Mouse (Mus musculus) ES-E14 (cell line): Measurements from ENCODE around the gene Mfap3. TPM values are rescaled to one million over a fixed set of nuclear protein-coding genes. Genes with fewer than 3 reads are reported as not detected.
A peak's percentile ranks its signal among the peaks of the same experiment; 100 is the strongest.

Experiments used
- DNase-seq: peaks from one replicate; pipeline ENCODE4 v3.0.0-alpha.2; 2013; ENCODE audit warnings: low read depth, low spot score
- H3K27ac ChIP-seq: 2 replicates; pipeline ENCODE4 v1.5.1; 2012; ENCODE audit warnings: low read depth, mild to moderate bottlenecking, low read length, moderate library complexity, mixed read lengths; ENCODE audit not compliant: poor library complexity, insufficient read depth, severe bottlenecking
- H3K36me3 ChIP-seq: 2 replicates; pipeline ENCODE4 v1.6.1; 2012; ENCODE audit warnings: mild to moderate bottlenecking, low read length, moderate library complexity, mixed read lengths; ENCODE audit not compliant: control insufficient read depth, poor library complexity, insufficient read depth, severe bottlenecking
- H3K4me1 ChIP-seq, 2 experiments: fragments of 150-350 bp in 1 of 2; sonication (generic) in 1 of 2; 2 replicates each; pipeline ENCODE4 v1.6.1; 2012; ENCODE audit warnings: low read length in 2 of 2, mild to moderate bottlenecking in 1 of 2, mixed read lengths in 1 of 2; ENCODE audit not compliant: control insufficient read depth in 2 of 2, insufficient read depth in 2 of 2, poor library complexity in 1 of 2
- H3K4me3 ChIP-seq, 2 experiments: fragments of 150-350 bp in 1 of 2; sonication (generic) in 1 of 2; 2 replicates each; pipeline ENCODE4 v1.5.1; 2012; ENCODE audit warnings: low read length in 2 of 2, low read depth in 1 of 2, mild to moderate bottlenecking in 1 of 2, mixed read lengths in 1 of 2; ENCODE audit not compliant: insufficient read depth in 1 of 2, poor library complexity in 1 of 2, severe bottlenecking in 1 of 2
- H3K9ac ChIP-seq: 2 replicates; pipeline ENCODE4 v1.6.1; 2012; ENCODE audit warnings: low read depth, mild to moderate bottlenecking, low read length, mixed read lengths; ENCODE audit not compliant: poor library complexity, insufficient read depth, severe bottlenecking
- H3K9me3 ChIP-seq: fragments of 150-350 bp; sonication (generic); 2 replicates; pipeline ENCODE4 v1.6.1; 2012; ENCODE audit warnings: low read depth, mild to moderate bottlenecking, low read length; ENCODE audit not compliant: control insufficient read depth, insufficient read depth
- CHD2 ChIP-seq: IDR thresholded peaks from 2 replicates; pipeline ENCODE4 v1.6.1; 2014; ENCODE audit warnings: mild to moderate bottlenecking, low read depth, low read length, inconsistent platforms
- HCFC1 ChIP-seq: IDR thresholded peaks from 2 replicates; pipeline ENCODE4 v1.6.1; 2012; ENCODE audit warnings: low read length, inconsistent platforms, borderline replicate concordance; ENCODE audit not compliant: insufficient read depth
- MAFK ChIP-seq: IDR thresholded peaks from 2 replicates; pipeline ENCODE4 v1.6.1; 2014; ENCODE audit warnings: mild to moderate bottlenecking, low read depth, low read length, inconsistent platforms; ENCODE audit not compliant: insufficient read depth
- ZC3H11A ChIP-seq: IDR thresholded peaks from 2 replicates; pipeline ENCODE4 v1.6.1; 2012; ENCODE audit warnings: low read depth, mild to moderate bottlenecking, inconsistent platforms, low read length, borderline replicate concordance
- ZNF384 ChIP-seq: IDR thresholded peaks from 2 replicates; pipeline ENCODE4 v1.6.1; 2012; ENCODE audit warnings: low read depth, low read length, inconsistent platforms
- in situ Hi-C, 2 experiments: fragments of 600-800 bp; cut with MboI; formaldehyde crosslinking; loops; one replicate each; pipeline ENCODE4 v1.15.1; 2025; ENCODE audit warnings: low sequenced_read_pairs in 2 of 2, inconsistent platforms in 1 of 2; ENCODE audit not compliant: unreplicated experiment in 2 of 2
- total RNA-seq: library from RNA; depleted of rRNA; stranded (reverse); fragments of 300-350 nt; gene quantifications from 2 replicates; pipeline ENCODE4 v1.2.3, GENCODE M21; 2012

Mfap3 gene
- total RNA-seq, 1 experiment, result 36.2 TPM

- in situ Hi-C loops, result no loop called here
Measured at GRCm38 (mm10) chr11:57496462-57497039, 21.9 kb upstream of the Mfap3 start.

GRCm38 (mm10) chr11:57497701-57498100, 20.8 kb upstream of the Mfap3 start:
- peaks cover 8% of the 10 kb centered on the region; the same call in 1 of the 2 replicates for H3K36me3 ChIP-seq
- no peak overlapping the region for H3K4me3 ChIP-seq
- in situ Hi-C loops, result no loop called here
- TF ChIP-seq MAFK (no peak), ZC3H11A (no peak), HCFC1 (no peak), CHD2 (no peak)
- H3K4me1 ChIP-seq, result peaks cover 6 to 10% of the 10 kb centered on the region in 2 experiments
- peak; percentile 24 for DNase-seq
- no peak overlapping the region for H3K27ac ChIP-seq
- H3K9me3 ChIP-seq, result no peaks in the 10 kb centered on the region
- no peak overlapping the region for H3K9ac ChIP-seq

More at GRCm38 (mm10) chr11:57496462-57497039, 21.9 kb upstream of the Mfap3 start:
- Histone ChIP-seq H3K4me3 (no peak overlapping the region), H3K9me3 (no peaks in the 10 kb centered on the region), H3K36me3 (peaks cover 10% of the 10 kb centered on the region; the same call in 1 of the 2 replicates), H3K9ac (no peak overlapping the region), H3K4me1 (peaks cover 0 to 9% of the 10 kb centered on the region in 2 experiments; a peak in 2 of 4 replicates), H3K27ac (no peak overlapping the region)
- TF ChIP-seq ZC3H11A, result no peak
- TF ChIP-seq ZNF384, result no peak
- TF ChIP-seq CHD2, result no peak
- TF ChIP-seq MAFK, result no peak
- TF ChIP-seq HCFC1, result no peak
- no peak for DNase-seq

GRCm38 (mm10) chr11:57498215-57498614, 20.2 kb upstream of the Mfap3 start:
- Histone ChIP-seq H3K4me1 (peaks cover 6 to 10% of the 10 kb centered on the region in 2 experiments), H3K9me3 (no peaks in the 10 kb centered on the region), H3K9ac (no peak overlapping the region), H3K4me3 (no peak overlapping the region), H3K36me3 (peaks cover 10% of the 10 kb centered on the region; the same call in 1 of the 2 replicates), H3K27ac (no peak overlapping the region)
- no peak for TF ChIP-seq ZNF384
- in situ Hi-C loops, result no loop called here
- DNase-seq, result no peak

GRCm38 (mm10) chr11:57503155-57503554, 15.3 kb upstream of the Mfap3 start:
- no peak for DNase-seq
- no peak overlapping the region for H3K4me3 ChIP-seq
- in situ Hi-C loops, result no loop called here
- TF ChIP-seq ZC3H11A (no peak), MAFK (no peak), CHD2 (no peak), ZNF384 (no peak), HCFC1 (no peak)
- no peaks in the 10 kb centered on the region for H3K9me3 ChIP-seq
- H3K9ac ChIP-seq, result no peak overlapping the region
- H3K4me1 ChIP-seq, result peaks cover 6 to 10% of the 10 kb centered on the region in 2 experiments; a peak in 3 of 4 replicates
- H3K36me3 ChIP-seq, result peaks cover 27% of the 10 kb centered on the region
- H3K27ac ChIP-seq, result no peak overlapping the region

GRCm38 (mm10) chr11:57506899-57507298, 11.6 kb upstream of the Mfap3 start:
- peaks cover 26% of the 10 kb centered on the region for H3K36me3 ChIP-seq
- no peak overlapping the region for H3K4me3 ChIP-seq
- H3K9ac ChIP-seq, result no peak overlapping the region
- no peak overlapping the region for H3K27ac ChIP-seq
- H3K4me1 ChIP-seq, result peaks cover 0 to 6% of the 10 kb centered on the region in 2 experiments; a peak in 2 of 4 replicates
- TF ChIP-seq MAFK (no peak), ZNF384 (no peak), HCFC1 (no peak), ZC3H11A (no peak), CHD2 (no peak)
- H3K9me3 ChIP-seq, result no peaks in the 10 kb centered on the region
- in situ Hi-C loops, result no loop called here
- DNase-seq, result no peak
